Mouse (Mus musculus) embryonic facial prominence, embryonic 15.5 days (tissue): Measurements from ENCODE around the gene Ribc2. TPM values are rescaled to one million over a fixed set of nuclear protein-coding genes. Genes with fewer than 3 reads are reported as not detected.

Source experiments
- ATAC-seq: fragments of 200-750 bp; cut with Nextera tagmentation; 2 replicates; pipeline ENCODE4 v1.8.0; 2017; ENCODE audit warnings: low read depth, moderate TSS enrichment; ENCODE audit not compliant: insufficient number of reproducible peaks, low FRiP score, low TSS enrichment
- H3K27ac ChIP-seq: fragments of 300-500 bp; sonication (generic); replicated peaks from 2 replicates; pipeline ENCODE4 v1.5.1; 2015; ENCODE audit warnings: mild to moderate bottlenecking, inconsistent platforms
- H3K27me3 ChIP-seq: fragments of 300-500 bp; sonication (generic); 2 replicates; pipeline ENCODE4 v1.6.1; 2015; ENCODE audit warnings: inconsistent platforms
- H3K36me3 ChIP-seq: fragments of 300-500 bp; sonication (generic); 2 replicates; pipeline ENCODE4 v1.6.1; 2015; ENCODE audit warnings: mild to moderate bottlenecking, inconsistent platforms
- H3K4me1 ChIP-seq: fragments of 300-500 bp; sonication (generic); 2 replicates; pipeline ENCODE4 v1.6.1; 2015; ENCODE audit warnings: inconsistent platforms
- H3K4me2 ChIP-seq: fragments of 300-500 bp; sonication (generic); replicated peaks from 2 replicates; pipeline ENCODE4 v1.6.1; 2015; ENCODE audit warnings: mild to moderate bottlenecking, inconsistent platforms
- H3K4me3 ChIP-seq: fragments of 300-500 bp; sonication (generic); replicated peaks from 2 replicates; pipeline ENCODE4 v1.5.1; 2015; ENCODE audit warnings: mild to moderate bottlenecking, inconsistent platforms
- H3K9ac ChIP-seq: fragments of 300-500 bp; sonication (generic); 2 replicates; pipeline ENCODE4 v1.6.1; 2015; ENCODE audit warnings: inconsistent platforms
- H3K9me3 ChIP-seq: fragments of 300-500 bp; sonication (generic); replicated peaks from 2 replicates; pipeline ENCODE4 v1.6.1; 2016; ENCODE audit warnings: inconsistent platforms
- WGBS: fragments of 180-500 bp; shearing (Covaris S2); methylation state at CpG from one replicate; pipeline ENCODE4 v1.1.7; 2015; 5-methylcytosine and 5-hydroxymethylcytosine counted together
- polyA plus RNA-seq: library from polyadenylated mRNA; unstranded; fragments of >200 nt; fragmentation: Nextera tagmentation; extraction: Ambion mirVana; gene quantifications from 2 replicates; pipeline ENCODE4 v1.2.1, GENCODE M21; 2015

The Ribc2 gene
- 1.00 and 1.6 TPM in 2 replicates for polyA plus RNA-seq

DNA sequence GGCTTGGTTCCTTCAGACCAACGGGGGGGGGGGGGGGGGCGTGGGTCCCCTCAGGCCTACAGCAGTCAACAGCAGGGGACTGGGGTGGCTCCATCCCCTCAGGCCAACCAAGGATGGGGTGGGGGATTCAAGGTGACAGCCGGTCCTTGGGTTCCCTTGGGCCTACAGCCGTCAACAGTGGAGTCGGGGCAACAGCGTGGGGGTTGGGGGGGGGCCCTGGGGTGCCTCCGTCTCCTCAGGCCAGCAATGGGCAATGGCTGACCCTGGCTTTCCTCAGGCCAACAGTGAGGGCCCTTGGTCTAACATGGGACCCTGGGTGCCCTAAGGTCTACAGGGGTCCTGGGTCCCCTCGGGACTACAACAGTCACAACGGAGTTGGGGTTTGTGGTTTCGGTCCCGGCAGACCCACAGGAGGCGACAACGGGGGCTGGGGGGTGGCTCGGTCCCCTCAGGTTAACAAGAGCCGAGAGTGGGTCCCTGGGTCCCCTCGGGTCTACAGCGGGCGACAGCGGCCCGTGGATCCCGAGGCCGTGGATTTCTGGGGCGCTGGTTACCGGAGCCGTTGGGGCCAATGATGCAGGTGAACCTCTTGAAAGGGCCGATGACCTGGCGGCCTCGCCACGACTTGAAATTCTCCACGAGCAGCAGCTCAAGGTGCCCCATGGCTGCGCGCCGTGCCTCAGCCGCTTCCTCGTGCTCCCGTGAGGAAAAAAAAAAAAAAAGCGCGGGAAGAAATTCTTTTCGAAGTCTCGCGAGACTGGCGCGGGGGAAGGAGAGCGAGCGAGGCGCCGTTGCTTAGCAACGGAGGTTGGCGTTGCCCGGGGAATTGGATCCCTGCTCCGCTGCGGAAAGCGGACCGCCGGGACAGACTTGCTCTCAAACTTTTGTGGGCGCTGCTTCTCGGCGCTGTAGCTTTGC, at the start of gene Ribc2, which contains the start of gene Smc1b:
Gene Ribc2 (plus strand): TSS at position 804 of the 918 bp plus-strand sequence.
Gene Smc1b (minus strand): TSS at position 690 of the 918 bp plus-strand sequence.
- ATAC-seq, result 0 out of 2 replicates have a peak, but pooled peaks have one; percentile 19

DNA sequence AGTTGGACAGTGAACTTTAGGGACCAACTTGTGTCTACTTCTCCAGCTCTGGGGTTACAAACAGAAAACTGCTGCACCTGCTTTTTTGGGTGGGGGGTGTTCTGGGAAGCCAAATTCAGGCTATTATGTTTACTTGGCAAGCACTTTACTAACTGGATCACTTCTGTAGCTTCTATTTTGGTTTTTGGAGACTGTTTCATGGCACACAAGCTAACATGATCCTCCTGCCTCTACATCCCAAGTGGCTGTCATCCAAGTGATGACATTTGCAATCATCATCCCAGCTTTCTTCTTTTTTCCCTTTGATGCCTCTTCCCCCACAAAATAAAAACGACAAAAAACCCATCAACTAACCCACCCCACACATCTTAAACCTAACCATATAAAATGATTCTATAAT, 46.2 kb upstream of the Ribc2 start:
- Histone ChIP-seq H3K4me1 (no peaks in the 10 kb centered on the region), H3K36me3 (no peaks in the 10 kb centered on the region), H3K27me3 (no peaks in the 10 kb centered on the region), H3K4me3 (no peak overlapping the region), H3K9ac (no peak overlapping the region), H3K4me2 (no peak overlapping the region), H3K9me3 (no peaks in the 10 kb centered on the region), H3K27ac (no peak overlapping the region)
- 68% methylated on average over 1 of the region's 1 CpGs for whole genome bisulfite sequencing
- no peak for ATAC-seq

More for the DNA sequence above, at the start of gene Ribc2, which contains the start of gene Smc1b:
- no peaks in the 10 kb centered on the region for H3K36me3 ChIP-seq
- H3K4me1 ChIP-seq, result peaks cover 9% of the 10 kb centered on the region
- H3K4me2 ChIP-seq, result peak within 1 kb of the TSS; percentile 60
- no peaks in the 10 kb centered on the region for H3K27me3 ChIP-seq
- 30% methylated on average over 57 of the region's 58 CpGs for WGBS
- peak within 1 kb of the TSS; percentile 38 for H3K4me3 ChIP-seq
- no peaks in the 10 kb centered on the region for H3K9me3 ChIP-seq
- 0 out of 2 replicates have a peak within 1 kb of the TSS, but pooled peaks have one; percentile 6 for H3K9ac ChIP-seq
- H3K27ac ChIP-seq, result no peak within 1 kb of the TSS

DNA sequence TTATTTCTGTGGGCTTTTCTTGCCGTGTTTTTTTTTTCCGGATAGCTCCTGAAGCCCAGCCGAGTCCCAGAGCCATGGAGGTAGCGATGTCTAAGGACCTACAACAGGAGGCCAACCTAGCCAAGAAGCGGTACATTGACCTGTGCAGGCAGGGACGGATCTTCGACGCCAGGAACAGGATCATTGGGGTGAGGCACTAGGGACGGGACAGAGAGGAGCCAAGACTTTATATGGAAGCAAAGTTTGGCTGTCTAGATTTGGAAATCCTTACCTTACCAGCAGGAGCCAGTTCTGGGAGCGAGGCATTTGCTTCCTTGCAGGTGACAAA, 279 bp downstream of the Ribc2 start:
- 17% methylated on average over 10 of the region's 10 CpGs for WGBS
- no peak overlapping the region for H3K27ac ChIP-seq
- ATAC-seq, result no peak
- H3K27me3 ChIP-seq, result no peaks in the 10 kb centered on the region
- H3K4me3 ChIP-seq, result peak overlapping the region; percentile 38
- no peaks in the 10 kb centered on the region for H3K36me3 ChIP-seq
- H3K4me1 ChIP-seq, result peaks cover 9% of the 10 kb centered on the region
- H3K4me2 ChIP-seq, result peak overlapping the region; percentile 60
- 0 out of 2 replicates have a peak overlapping the region, but pooled peaks have one; percentile 6 for H3K9ac ChIP-seq
- no peaks in the 10 kb centered on the region for H3K9me3 ChIP-seq

DNA sequence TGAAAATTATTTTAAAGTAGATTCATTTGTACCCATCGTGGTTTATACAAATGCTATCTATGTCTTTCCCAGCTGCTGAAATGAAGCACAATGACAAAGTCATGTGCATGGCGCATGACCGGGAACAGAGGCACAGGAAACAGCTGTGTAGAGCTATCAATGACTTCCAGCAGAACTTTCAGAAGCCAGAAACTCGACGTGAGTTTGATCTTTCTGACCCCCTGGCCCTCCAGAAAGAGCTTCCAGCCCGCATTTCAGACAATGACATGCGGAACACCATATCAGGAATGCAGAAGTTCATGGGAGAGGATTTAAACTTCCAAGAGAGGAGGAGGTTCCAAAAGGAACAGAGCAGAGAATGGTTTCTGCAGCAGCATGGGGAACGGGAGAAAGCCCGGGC, 3.3 kb downstream of the Ribc2 start:
- Histone ChIP-seq H3K9ac (no peak overlapping the region), H3K36me3 (no peaks in the 10 kb centered on the region), H3K27me3 (no peaks in the 10 kb centered on the region), H3K4me2 (no peak overlapping the region), H3K27ac (no peak overlapping the region), H3K4me1 (peaks cover 9% of the 10 kb centered on the region), H3K4me3 (no peak overlapping the region), H3K9me3 (no peaks in the 10 kb centered on the region)
- 32% methylated on average over 9 of the region's 9 CpGs for WGBS
- ATAC-seq, result no peak

DNA sequence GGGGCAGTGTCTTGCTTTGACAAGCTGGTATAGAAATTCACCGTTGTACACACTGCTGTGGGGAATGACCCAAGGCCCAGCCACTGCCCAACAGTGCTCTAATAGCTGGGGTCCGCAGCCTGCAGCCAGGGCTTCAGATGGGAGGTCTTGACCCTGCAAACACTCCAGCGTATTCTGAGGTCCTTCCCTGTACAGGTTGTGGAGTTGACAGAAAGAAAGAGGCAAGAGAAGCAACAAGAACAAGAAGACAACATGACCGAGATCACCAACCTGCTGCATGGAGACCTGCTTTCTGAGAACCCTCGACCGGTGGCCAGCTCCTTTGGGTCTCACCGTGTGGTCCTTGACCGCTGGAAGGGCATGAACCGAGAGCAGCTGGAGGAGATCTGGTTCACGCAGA, 9.4 kb downstream of the Ribc2 start:
- Histone ChIP-seq H3K27me3 (no peaks in the 10 kb centered on the region), H3K27ac (no peak overlapping the region), H3K4me1 (no peaks in the 10 kb centered on the region), H3K9me3 (no peaks in the 10 kb centered on the region), H3K4me2 (no peak overlapping the region), H3K9ac (no peak overlapping the region), H3K36me3 (no peaks in the 10 kb centered on the region), H3K4me3 (no peak overlapping the region)
- 89% methylated on average over 10 of the region's 10 CpGs for WGBS
- no peak for ATAC-seq

DNA sequence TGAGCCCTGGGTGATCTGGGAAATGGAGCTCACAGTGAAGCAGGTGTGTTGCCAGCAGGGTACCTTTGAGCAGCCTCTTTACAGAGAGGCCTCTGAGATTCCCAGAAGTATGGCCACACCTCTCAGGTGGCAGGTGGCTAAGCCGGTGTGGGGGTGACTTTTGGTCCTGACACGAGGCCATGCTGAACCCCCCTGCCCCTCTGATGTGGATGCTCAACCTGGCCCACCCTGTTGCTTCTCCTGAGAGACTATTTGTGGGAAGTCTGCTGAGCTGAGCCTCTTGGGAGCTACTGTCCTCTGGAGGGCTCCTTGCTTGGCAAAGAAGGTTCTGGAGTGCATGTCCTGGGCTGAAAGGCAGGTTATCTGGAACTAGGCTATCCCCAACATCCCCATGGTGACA, 10.6 kb downstream of the Ribc2 start:
- H3K4me3 ChIP-seq, result no peak overlapping the region
- H3K27me3 ChIP-seq, result no peaks in the 10 kb centered on the region
- no peak for ATAC-seq
- no peak overlapping the region for H3K27ac ChIP-seq
- no peak overlapping the region for H3K9ac ChIP-seq
- no peak overlapping the region for H3K4me2 ChIP-seq
- 47% methylated on average over 2 of the region's 2 CpGs for WGBS
- H3K9me3 ChIP-seq, result no peaks in the 10 kb centered on the region
- no peaks in the 10 kb centered on the region for H3K4me1 ChIP-seq
- H3K36me3 ChIP-seq, result no peaks in the 10 kb centered on the region

DNA sequence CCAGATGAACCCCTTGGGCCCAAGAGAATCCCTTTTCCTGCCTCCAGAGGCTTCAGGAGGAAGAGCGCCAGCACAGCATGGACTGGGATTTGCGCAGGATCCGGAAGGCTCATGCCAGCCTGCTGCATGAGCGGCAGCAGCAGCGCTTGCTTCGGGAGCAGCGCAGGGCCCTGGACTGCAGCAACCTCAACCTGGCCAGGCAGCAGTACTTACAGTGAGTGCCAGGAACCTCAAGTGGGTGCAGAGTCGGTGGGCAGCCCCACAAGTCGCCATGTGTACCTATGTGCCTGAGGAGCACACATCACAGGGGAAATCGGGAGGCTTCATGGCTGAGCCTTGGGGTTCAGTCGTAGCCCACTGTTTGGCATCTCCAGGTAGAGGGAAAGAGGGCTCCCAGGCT, 11.3 kb downstream of the Ribc2 start:
- WGBS, result 93% methylated on average over 11 of the region's 11 CpGs
- no peak for ATAC-seq
- no peaks in the 10 kb centered on the region for H3K9me3 ChIP-seq
- H3K4me3 ChIP-seq, result no peak overlapping the region
- H3K36me3 ChIP-seq, result no peaks in the 10 kb centered on the region
- H3K27me3 ChIP-seq, result no peaks in the 10 kb centered on the region
- no peaks in the 10 kb centered on the region for H3K4me1 ChIP-seq
- H3K4me2 ChIP-seq, result no peak overlapping the region
- no peak overlapping the region for H3K9ac ChIP-seq
- H3K27ac ChIP-seq, result no peak overlapping the region

DNA sequence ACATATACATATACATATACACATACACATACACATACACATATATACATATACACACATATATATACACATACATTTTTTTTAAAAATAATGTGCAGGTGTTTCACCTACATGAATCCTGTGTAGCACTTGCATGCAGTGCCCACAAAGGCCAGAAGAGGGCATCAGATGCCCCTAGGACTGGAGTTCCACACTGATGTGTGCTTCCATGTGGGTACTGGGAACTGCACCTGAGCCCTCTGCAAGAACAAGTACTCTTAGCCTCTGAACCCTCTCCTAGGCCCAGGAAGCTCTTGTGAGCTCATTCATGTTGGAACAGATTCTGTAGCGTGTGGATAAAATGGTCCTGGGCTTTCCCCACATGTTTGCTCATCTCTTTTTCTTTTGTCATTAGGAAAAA, 11.9 kb downstream of the Ribc2 start:
- Histone ChIP-seq H3K9ac (no peak overlapping the region), H3K27me3 (no peaks in the 10 kb centered on the region), H3K36me3 (no peaks in the 10 kb centered on the region), H3K4me2 (no peak overlapping the region), H3K27ac (no peak overlapping the region), H3K9me3 (no peaks in the 10 kb centered on the region), H3K4me3 (no peak overlapping the region), H3K4me1 (no peaks in the 10 kb centered on the region)
- ATAC-seq, result no peak
- 93% methylated on average over 1 of the region's 1 CpGs for WGBS

DNA sequence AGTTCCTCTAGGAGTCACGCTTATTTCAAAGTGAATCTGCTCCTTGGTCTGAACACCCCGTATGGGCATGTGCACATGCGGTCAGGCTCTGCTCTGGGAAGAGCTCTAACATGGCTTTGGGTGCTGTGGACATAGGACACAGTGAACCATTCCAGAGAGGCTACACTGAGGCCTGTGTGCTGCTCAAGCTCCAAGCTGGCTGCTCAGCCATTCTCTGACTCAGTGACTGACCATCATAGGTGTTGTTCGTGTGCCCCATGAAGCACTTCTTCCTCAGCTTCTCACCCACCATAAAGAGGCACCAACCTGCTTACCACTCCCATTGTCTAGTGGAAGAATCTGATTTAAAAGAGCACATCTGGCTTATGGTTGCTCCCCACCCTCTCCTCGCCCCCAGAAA, 12.4 kb downstream of the Ribc2 start:
- no peaks in the 10 kb centered on the region for H3K36me3 ChIP-seq
- no peaks in the 10 kb centered on the region for H3K9me3 ChIP-seq
- 89% methylated on average over 5 of the region's 5 CpGs for WGBS
- no peak overlapping the region for H3K27ac ChIP-seq
- H3K27me3 ChIP-seq, result no peaks in the 10 kb centered on the region
- no peak for ATAC-seq
- no peak overlapping the region for H3K9ac ChIP-seq
- H3K4me3 ChIP-seq, result no peak overlapping the region
- H3K4me1 ChIP-seq, result no peaks in the 10 kb centered on the region
- no peak overlapping the region for H3K4me2 ChIP-seq

DNA sequence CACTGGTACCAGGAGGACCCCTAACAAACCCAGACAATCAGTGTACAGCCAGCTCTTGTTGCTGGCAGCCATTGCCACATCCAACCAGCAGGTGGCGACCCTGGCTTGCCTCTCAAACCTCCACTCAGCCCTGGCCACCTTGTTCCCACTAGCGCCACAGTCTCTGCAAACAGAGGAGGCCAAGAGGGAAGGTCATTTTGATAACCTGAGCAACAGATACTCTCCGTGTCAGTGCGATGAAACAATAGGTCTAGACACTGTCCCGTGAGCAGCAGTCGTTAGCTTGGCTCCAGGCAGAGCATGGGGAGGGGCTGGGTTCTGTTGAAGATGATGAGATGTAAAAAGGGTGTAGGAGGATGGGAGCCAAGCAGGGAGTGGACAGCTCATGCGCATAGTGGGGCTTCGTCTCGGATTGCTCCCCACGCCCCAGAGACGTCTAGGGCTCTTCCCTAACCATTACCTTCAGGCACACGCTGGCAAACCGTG, 19.6 kb downstream of the Ribc2 start:
- H3K4me2 ChIP-seq, result no peak overlapping the region
- no peak overlapping the region for H3K4me3 ChIP-seq
- H3K4me1 ChIP-seq, result peaks cover 6% of the 10 kb centered on the region; the same call in 1 of the 2 replicates
- H3K36me3 ChIP-seq, result no peaks in the 10 kb centered on the region
- WGBS, result 27% methylated on average over 13 of the region's 13 CpGs
- H3K27ac ChIP-seq, result no peak overlapping the region
- ATAC-seq, result peak; percentile 72
- no peaks in the 10 kb centered on the region for H3K9me3 ChIP-seq
- no peaks in the 10 kb centered on the region; the same call in 1 of the 2 replicates for H3K27me3 ChIP-seq
- no peak overlapping the region for H3K9ac ChIP-seq

DNA sequence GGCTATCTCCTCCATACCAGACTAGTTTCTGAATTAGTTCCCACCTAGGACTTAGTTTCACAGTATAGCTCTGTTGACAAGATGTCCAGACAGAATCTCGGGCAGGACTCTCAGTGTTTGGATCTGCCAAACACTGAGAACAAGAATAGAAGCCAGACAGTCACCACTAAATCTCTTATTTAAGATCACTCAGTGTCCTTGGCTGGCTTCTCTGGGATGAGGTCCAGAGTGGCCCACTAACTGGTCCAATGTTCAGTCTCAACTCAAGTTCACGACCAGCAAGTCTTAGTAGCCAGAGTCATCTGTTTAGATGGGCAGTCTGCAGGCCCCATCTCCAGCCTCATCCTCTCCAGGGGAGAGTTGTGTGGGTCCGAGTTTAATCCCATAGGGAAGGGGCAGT, 20.7 kb downstream of the Ribc2 start:
- H3K9ac ChIP-seq, result no peak overlapping the region
- no peak for ATAC-seq

More for the DNA sequence above, 20.7 kb downstream of the Ribc2 start:
- Histone ChIP-seq H3K27ac (no peak overlapping the region), H3K4me1 (peaks cover 6% of the 10 kb centered on the region; the same call in 1 of the 2 replicates), H3K27me3 (no peaks in the 10 kb centered on the region; the same call in 1 of the 2 replicates), H3K4me3 (no peak overlapping the region), H3K9me3 (no peaks in the 10 kb centered on the region), H3K36me3 (no peaks in the 10 kb centered on the region), H3K4me2 (no peak overlapping the region)
- WGBS, result 75% methylated on average over 3 of the region's 3 CpGs
